Mouse (Mus musculus) gastrocnemius, postnatal 25 days (tissue): ENCODE measurements around the gene Clps. TPM values are rescaled to one million over a fixed set of nuclear protein-coding genes. Genes with fewer than 3 reads are reported as not detected.

Source experiments
- DNase-seq: peaks from one replicate; pipeline ENCODE4 v3.0.0; 2022
- total RNA-seq, 2 experiments: library from RNA; stranded (reverse); gene quantifications; 1 replicate in 1 of 2; 2 replicates in 1 of 2; pipeline ENCODE4 v1.2.3; 2021

Clps gene
- total RNA-seq, 2 experiments from 2014 or later, result not detected

DNA sequence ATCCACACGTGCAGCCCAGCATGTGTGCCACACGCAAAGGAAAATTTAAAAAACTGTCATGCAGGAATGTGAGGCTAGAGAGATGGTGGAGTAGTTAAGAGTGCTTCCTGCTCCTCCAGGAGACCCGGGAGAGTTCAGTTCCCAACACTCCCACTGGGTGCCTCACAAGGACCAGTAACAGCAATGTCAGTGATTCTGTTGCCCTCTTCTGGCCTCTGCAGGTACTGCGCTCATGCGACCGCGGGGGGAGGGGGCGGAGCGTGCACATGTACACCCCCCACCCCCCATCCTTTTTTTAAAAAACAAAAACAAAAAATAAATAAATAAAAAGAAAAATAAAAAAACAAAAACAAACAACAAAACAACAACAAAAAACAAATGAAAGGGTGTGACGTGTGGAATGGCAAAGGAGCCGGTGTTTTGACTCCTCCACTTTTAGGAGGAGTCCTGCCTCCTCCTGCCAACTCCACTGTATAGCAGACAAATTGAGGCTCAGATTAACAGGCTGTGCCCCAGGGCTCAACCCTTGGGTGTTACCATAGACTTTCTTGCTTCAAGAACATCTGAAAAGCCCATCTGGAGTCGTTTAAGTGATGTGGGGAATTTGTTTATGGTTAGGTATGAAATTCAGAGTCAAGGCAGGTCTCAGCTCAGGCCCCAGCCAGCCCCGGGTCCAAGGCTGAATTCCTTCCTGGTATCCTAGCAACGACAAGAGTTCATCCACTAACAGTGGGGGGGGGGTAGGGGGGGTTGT is 7.3 kb downstream of the Clps start:
- peak; percentile 49 for DNase-seq

GRCm38 (mm10) chr17:28549111-28549510 is 11.5 kb downstream of the Clps start, which contains the start of gene Clpsl2:
Gene Clpsl2 (plus strand): TSS chr17:28549411.
- no peak for DNase-seq

DNA sequence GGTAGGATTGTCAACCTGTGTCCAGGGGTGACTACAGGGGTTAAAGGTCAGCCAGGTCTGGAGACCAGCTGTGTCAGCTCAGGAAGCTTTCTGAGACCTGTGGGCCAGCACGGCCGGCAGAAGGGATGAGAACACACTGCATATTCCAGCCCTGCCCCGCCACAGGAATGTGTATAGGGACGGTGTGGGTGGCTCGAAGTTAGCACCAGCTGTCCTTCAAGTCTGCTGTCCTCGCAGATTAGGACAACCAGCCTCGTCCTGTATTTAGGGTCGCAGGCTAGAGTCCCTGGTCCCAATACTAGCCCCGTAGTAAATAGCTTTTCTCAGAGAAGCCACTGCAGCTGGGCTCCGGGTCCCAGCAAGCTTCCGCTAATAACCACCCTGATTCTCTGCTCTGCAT is 12.0 kb downstream of the Clps start:
- DNase-seq, result no peak

GRCm38 (mm10) chr17:28546925-28547324 is 13.6 kb downstream of the Clps start:
- no peak for DNase-seq

DNA sequence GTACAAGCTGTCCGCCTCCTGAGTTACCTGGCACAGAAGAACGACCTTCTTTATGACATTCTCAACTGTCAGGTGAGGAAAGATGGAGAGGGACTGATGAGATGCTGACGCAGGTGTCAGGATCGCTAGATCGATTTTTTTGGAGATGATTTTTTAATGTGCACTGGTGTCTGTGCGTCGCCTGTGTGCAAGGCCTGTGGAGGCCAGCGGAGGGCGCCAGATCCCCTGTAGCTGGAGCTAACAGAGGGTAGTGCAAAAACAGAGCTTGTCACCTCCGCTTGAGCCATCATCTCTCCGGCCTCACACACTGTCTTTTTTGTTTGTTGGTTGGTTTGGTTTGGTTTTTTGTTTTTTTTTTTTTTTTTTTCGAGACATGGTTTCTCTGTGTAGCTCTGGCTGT is 22.7 kb downstream of the Clps start:
- DNase-seq, result no peak

DNA sequence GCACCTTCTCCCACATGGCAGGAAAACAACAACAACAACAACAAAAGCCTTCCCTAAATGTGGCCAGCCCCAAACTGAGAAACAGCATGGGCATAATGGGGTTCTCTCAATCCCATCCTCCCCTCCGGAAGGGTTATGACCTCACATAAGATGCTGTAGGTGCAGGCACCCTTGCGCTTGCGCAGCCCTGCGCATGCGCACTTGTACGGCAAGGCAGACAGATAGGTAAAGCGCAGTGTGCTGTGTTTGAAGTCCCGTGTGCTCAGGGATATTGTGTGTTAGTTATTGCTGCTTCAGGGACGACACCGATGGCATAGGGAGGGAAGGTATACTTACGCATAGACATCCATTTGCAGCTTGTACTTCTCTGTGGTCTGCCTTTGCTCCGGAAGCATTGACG is 27.2 kb downstream of the Clps start:
- DNase-seq, result no peak

DNA sequence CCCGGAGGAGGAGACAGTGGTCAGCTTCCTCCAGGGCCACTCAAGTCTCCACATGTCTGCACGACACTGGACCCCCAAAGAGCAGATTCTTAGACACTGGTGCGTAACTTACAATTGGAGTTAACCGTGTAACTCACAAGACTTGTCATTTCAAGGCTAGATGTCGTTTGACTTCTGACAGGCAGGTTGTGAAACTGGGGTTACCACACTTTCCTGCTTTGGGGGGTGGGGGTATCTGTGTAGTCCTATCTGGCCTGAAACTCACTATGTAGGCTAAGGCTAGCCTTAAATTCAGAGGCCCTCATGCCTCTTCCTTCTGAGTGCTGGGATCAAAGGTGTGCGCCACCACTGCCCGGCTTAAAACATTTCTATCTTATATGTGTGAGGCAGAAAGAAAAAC is 28.0 kb downstream of the Clps start:
- no peak for DNase-seq

GRCm38 (mm10) chr17:28531946-28532345 is 28.6 kb downstream of the Clps start:
- no peak for DNase-seq

- no peak for DNase-seq
Measured at GRCm38 (mm10) chr17:28530506-28530905, 30.1 kb downstream of the Clps start, which contains the start of gene Armc12. Gene Armc12 (plus strand): TSS chr17:28530806.

GRCm38 (mm10) chr17:28529116-28529515 is 31.4 kb downstream of the Clps start:
- no peak for DNase-seq

GRCm38 (mm10) chr17:28528043-28528351 is 32.6 kb downstream of the Clps start:
- DNase-seq, result peak; percentile 83

DNA sequence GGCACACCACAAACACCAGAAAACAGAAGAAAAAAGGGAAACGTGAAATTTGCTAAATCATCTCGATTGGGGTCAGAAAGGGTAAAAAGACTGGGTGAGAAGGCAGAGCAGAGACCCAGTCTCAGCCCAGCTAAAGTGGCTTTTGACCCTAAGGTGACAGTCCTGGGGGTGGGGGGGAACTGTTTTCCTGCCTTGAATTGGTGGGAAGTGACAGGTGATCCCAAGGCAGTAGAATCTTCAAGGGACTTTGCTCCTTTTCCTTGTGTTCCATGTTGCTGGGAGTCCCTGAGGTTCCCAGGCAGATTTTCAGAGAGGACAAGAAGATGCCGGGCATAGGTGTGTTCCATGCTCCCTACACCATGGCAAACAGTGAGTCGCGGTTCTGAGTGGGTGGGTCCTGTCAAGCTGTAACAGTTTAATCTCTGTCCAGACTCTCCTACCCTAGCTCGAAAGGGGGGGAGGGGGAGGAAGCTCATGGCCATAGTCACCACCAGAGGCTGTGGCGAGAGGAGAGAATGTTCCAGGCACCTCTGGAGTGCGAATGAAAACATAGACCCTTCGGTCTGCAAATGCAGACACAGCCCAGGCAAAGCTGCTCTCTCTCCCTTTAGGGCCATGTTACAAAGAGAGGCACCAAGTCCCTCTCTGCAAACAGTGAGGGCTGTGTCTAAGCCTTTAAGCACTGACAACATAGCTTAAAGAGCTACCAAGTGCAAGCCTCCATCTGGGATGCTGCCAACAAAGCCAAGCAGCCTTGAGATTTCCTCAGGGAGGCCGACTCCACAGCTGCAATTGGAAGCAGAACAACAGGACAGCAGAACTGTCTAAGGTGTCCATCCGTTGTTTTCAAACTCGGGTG is 33.2 kb downstream of the Clps start:
- peak; percentile 27 for DNase-seq

GRCm38 (mm10) chr17:28524831-28525430 is 35.6 kb downstream of the Clps start:
- DNase-seq, result peak; percentile 26

GRCm38 (mm10) chr17:28524009-28524695 is 36.4 kb downstream of the Clps start:
- DNase-seq, result peak; percentile 38

- no peak for DNase-seq
Measured at GRCm38 (mm10) chr17:28523355-28524008, 37.1 kb downstream of the Clps start.

- peak; percentile 96 for DNase-seq
Measured at GRCm38 (mm10) chr17:28522623-28523354, 37.8 kb downstream of the Clps start.

DNA sequence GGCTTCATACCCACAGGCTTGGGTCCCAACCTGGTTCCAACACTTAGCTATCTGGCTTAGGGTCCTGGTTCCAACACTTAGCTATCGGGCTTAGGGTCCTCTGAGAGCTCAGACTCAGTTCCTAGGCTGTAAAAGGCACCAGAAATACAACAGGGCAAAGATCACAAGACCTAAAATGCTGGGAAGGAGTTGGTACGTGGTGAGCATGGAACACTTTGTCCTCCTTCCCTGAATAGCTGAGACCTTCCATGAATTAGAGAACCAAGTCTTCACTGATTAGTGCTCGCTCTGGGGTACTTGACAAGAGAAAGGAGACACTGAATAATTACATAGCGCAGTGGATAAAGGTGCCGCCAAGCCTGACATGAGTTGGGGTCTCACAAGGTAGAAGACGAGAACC is 38.6 kb downstream of the Clps start:
- DNase-seq, result no peak

DNA sequence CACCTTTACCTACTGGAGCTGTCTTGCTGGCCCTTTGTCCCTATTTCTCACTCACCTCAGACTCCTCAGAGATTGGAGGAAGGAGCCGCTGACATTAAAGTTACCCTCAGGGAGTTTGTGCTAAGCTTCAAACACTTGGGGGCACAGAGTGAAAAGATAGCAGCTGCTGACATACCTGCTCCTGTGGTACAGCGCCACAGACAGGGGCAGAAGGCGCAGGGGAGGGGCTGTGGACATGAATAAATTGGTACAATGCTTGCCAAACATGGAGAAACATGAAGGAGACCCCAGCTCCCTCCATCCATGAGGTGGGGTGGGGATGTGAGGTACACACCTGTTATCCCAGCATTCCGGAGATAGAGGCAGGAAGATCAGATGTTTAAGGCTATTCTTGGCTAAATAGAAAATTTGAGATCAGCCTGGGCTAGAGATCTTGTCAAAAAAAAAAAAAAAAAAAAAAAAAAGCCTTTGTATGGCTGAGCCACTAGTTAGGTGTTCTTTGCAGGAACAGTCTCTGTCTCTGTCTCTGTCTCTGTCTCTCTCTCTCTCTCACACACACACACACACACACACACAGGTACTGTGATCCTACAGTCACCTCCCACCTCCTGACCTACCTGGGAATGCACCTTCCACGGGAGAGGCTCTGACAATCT is 39.4 kb downstream of the Clps start:
- no peak for DNase-seq

GRCm38 (mm10) chr17:28520561-28520960 is 40.0 kb downstream of the Clps start:
- DNase-seq, result no peak

DNA sequence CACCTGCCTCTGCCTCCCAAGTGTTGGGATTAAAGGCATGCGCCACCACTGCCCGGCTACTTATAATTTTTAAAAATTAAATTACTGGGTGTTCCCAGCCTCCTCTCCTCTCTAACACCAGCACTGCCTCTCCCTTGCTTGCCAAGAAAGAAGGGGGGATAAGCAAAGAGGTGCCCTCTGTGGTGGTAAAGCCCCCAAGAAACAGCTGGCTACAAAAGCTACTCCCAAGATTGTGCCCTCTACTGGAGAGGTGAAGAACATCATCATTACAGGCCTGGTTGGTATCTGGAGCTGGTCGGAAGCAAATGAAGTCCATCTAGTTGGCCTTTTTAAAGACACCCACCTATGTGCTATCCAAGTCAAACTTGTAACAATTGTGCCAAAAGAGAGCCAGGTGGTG is 40.7 kb downstream of the Clps start:
- no peak for DNase-seq
